Mouse (Mus musculus): ENCODE data around the gene Slc22a20. TPM values are rescaled to one million over a fixed set of nuclear protein-coding genes. Genes with fewer than 3 reads are reported as not detected.

The Slc22a20 gene
- polyA plus RNA-seq, 1 experiment from 2014 or later = not detected

- H3K27ac ChIP-seq (replicated peaks) = peak overlapping the region; percentile 58
Observed at GRCm38 (mm10) chr19:5988815-5989452, 3.0 kb upstream of the Slc22a20 start.

GRCm38 (mm10) chr19:5988027-5988814, 2.3 kb upstream of the Slc22a20 start:
- ATAC-seq (ENCODE audit: low FRiP score) = no peak

More at GRCm38 (mm10) chr19:5988815-5989452, 3.0 kb upstream of the Slc22a20 start:
- H3K9me3 ChIP-seq (replicated peaks) = no peaks in the 10 kb centered on the region
- H3K4me1 ChIP-seq = peaks cover 16% of the 10 kb centered on the region
- peak; percentile 76; the same call in 1 of the 2 replicates for ATAC-seq (ENCODE audit: low FRiP score)
- H3K27me3 ChIP-seq (replicated peaks) = no peaks in the 10 kb centered on the region
- H3K4me2 ChIP-seq = peak overlapping the region; percentile 44
- H3K36me3 ChIP-seq = no peaks in the 10 kb centered on the region
- no peak overlapping the region for H3K4me3 ChIP-seq (replicated peaks)
- 10% methylated on average over 10 of the region's 13 CpGs for WGBS
- H3K9ac ChIP-seq (replicated peaks) = peak overlapping the region; percentile 34; the same call in 1 of the 2 replicates

DNA sequence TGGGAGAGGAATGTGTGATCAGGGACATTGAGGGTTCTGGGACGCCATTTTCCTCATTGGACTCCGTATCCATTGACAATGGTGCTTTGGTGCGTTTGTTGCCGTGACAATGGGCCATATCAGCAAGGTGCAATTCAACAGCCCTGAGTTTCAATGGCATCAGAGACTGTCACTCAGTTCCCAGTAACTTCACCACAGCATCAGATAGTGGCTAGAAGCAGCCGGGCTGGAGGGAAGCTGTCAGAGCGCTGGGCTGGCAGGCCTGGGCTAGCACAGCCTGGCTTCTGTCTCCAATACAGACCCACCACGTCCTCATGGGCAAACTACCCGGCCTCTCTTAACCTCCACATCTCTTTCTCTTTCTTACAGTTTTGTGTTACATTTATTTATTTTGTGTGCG, 5.5 kb downstream of the Slc22a20 start:
- no peak for ATAC-seq (ENCODE audit: low FRiP score)

More at GRCm38 (mm10) chr19:5988027-5988814, 2.3 kb upstream of the Slc22a20 start:
- WGBS = 74% methylated on average over 5 of the region's 5 CpGs
- H3K36me3 ChIP-seq = no peaks in the 10 kb centered on the region
- no peak overlapping the region for H3K27ac ChIP-seq (replicated peaks)
- no peaks in the 10 kb centered on the region for H3K9me3 ChIP-seq (replicated peaks)
- H3K27me3 ChIP-seq (replicated peaks) = no peaks in the 10 kb centered on the region
- H3K4me1 ChIP-seq = peaks cover 16% of the 10 kb centered on the region
- H3K4me2 ChIP-seq = 0 out of 2 replicates have a peak overlapping the region, but pooled peaks have one; percentile 44
- H3K4me3 ChIP-seq (replicated peaks) = no peak overlapping the region
- H3K9ac ChIP-seq (replicated peaks) = no peak overlapping the region

DNA sequence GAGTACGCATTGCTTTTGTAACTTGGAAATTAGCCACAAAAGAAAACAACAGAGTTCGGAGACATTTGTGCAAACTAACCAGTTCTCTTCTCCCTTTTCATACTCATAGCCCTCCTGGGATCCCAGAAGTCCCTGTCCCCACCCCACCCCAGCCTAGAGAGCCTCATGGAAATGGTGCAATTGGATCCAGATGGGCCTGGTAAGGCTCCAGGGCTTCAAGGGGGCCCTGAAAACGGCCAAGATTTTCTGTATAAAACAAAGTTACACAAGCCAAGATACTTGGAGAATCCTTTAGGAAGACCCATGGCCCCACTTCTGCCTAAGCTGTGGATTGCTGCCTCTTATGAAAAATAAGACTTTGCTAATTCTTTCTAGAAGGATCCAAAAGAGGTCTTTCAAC, 8.2 kb downstream of the Slc22a20 start:
- ATAC-seq (ENCODE audit: low FRiP score) = no peak
- no peak overlapping the region for H3K4me2 ChIP-seq
- H3K27me3 ChIP-seq (replicated peaks) = 0 out of 2 replicates have a peak, but pooled peaks cover 5% of the 10 kb centered on the region
- H3K9ac ChIP-seq (replicated peaks) = no peak overlapping the region
- H3K4me3 ChIP-seq (replicated peaks) = no peak overlapping the region
- no peak overlapping the region for H3K27ac ChIP-seq (replicated peaks)
- H3K4me1 ChIP-seq = no peaks in the 10 kb centered on the region
- no peaks in the 10 kb centered on the region for H3K9me3 ChIP-seq (replicated peaks)
- no peaks in the 10 kb centered on the region for H3K36me3 ChIP-seq
- 77% methylated on average over 3 of the region's 3 CpGs for WGBS

More for the DNA sequence above, 5.5 kb downstream of the Slc22a20 start:
- Histone ChIP-seq H3K4me3 (replicated peaks) (no peak overlapping the region), H3K4me1 (no peaks in the 10 kb centered on the region), H3K36me3 (no peaks in the 10 kb centered on the region), H3K27ac (replicated peaks) (no peak overlapping the region), H3K27me3 (replicated peaks) (0 out of 2 replicates have a peak, but pooled peaks cover 5% of the 10 kb centered on the region), H3K9ac (replicated peaks) (no peak overlapping the region), H3K4me2 (no peak overlapping the region), H3K9me3 (replicated peaks) (no peaks in the 10 kb centered on the region)
- 74% methylated on average over 9 of the region's 9 CpGs for WGBS

- peak; percentile 11; the same call in 1 of the 2 replicates for ATAC-seq (ENCODE audit: low FRiP score)
- no peak overlapping the region for H3K27ac ChIP-seq (replicated peaks)
- H3K9me3 ChIP-seq (replicated peaks) = no peaks in the 10 kb centered on the region
- WGBS = 74% methylated on average over 4 of the region's 4 CpGs
- H3K27me3 ChIP-seq (replicated peaks) = 0 out of 2 replicates have a peak, but pooled peaks cover 7% of the 10 kb centered on the region
- H3K9ac ChIP-seq (replicated peaks) = no peak overlapping the region
- H3K4me3 ChIP-seq (replicated peaks) = no peak overlapping the region
- H3K4me1 ChIP-seq = no peaks in the 10 kb centered on the region
- H3K36me3 ChIP-seq = no peaks in the 10 kb centered on the region
- H3K4me2 ChIP-seq = no peak overlapping the region
Observed at GRCm38 (mm10) chr19:5975676-5976075, 10.3 kb downstream of the Slc22a20 start.

- 0 out of 2 replicates have a peak, but pooled peaks cover 2% of the 10 kb centered on the region for H3K27me3 ChIP-seq (replicated peaks)
- no peaks in the 10 kb centered on the region for H3K36me3 ChIP-seq
- H3K4me3 ChIP-seq (replicated peaks) = no peak overlapping the region
- no peak overlapping the region for H3K4me2 ChIP-seq
- H3K9ac ChIP-seq (replicated peaks) = no peak overlapping the region
- no peaks in the 10 kb centered on the region for H3K9me3 ChIP-seq (replicated peaks)
- H3K27ac ChIP-seq (replicated peaks) = no peak overlapping the region; the same call in 1 of the 2 replicates
- H3K4me1 ChIP-seq = no peaks in the 10 kb centered on the region
- no peak for ATAC-seq (ENCODE audit: low FRiP score)
- WGBS = 81% methylated on average over 4 of the region's 4 CpGs
Observed at GRCm38 (mm10) chr19:5975112-5975511, 10.8 kb downstream of the Slc22a20 start.

DNA sequence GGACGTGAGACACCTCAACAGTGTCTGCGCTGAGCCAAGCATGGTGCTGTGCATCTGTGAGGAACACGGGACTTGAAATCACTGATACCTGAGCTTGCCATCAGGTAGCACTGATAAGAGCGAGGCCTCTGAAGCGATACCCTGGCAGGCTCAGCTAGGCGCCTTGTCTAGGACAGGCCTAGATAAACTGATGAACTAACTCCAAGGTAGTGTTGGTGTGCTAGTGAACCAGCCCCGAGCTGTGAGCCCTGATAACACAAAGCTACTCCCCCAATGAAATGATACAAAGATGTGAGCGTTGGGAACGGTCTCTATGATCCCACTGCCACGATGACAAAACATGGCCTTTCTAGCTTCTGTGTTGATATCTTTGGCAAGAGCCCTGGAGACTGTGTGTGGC, 18.3 kb downstream of the Slc22a20 start:
- 90% methylated on average over 10 of the region's 10 CpGs for WGBS
- no peak for ATAC-seq (ENCODE audit: low FRiP score)
- Histone ChIP-seq H3K27me3 (replicated peaks) (0 out of 2 replicates have a peak, but pooled peaks cover 2% of the 10 kb centered on the region), H3K27ac (replicated peaks) (no peak overlapping the region), H3K36me3 (no peaks in the 10 kb centered on the region), H3K4me2 (no peak overlapping the region), H3K9ac (replicated peaks) (no peak overlapping the region), H3K4me1 (peaks cover 19% of the 10 kb centered on the region), H3K9me3 (replicated peaks) (no peaks in the 10 kb centered on the region), H3K4me3 (replicated peaks) (no peak overlapping the region)

- 85% methylated on average over 6 of the region's 6 CpGs for WGBS
- H3K4me3 ChIP-seq (replicated peaks) = no peak overlapping the region
- H3K4me1 ChIP-seq = peaks cover 24% of the 10 kb centered on the region
- ATAC-seq (ENCODE audit: low FRiP score) = no peak
- no peak overlapping the region for H3K27ac ChIP-seq (replicated peaks)
- H3K9ac ChIP-seq (replicated peaks) = no peak overlapping the region
- no peaks in the 10 kb centered on the region for H3K27me3 ChIP-seq (replicated peaks)
- H3K36me3 ChIP-seq = no peaks in the 10 kb centered on the region
- no peaks in the 10 kb centered on the region for H3K9me3 ChIP-seq (replicated peaks)
- H3K4me2 ChIP-seq = no peak overlapping the region
Observed at GRCm38 (mm10) chr19:5966786-5967185, 19.2 kb downstream of the Slc22a20 start.

DNA sequence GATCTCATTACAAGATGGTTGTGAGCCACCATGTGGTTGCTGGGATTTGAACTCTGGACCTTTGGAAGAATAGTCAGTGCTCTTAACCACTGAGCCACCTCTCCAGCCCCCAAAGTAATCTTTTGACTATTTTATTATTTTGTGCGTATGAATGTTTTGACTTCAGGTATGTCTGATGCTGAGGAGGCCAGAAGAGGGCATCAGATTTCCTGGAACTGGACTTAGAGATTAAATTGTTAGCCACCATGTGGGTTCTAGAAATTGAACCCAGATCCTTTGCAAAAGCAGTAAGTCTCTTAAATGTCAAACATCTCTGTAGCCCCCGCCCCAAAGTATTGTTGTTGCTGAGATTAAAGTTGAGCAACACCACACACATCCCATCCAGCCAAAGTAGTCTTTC, 20.0 kb downstream of the Slc22a20 start:
- Histone ChIP-seq H3K36me3 (no peaks in the 10 kb centered on the region), H3K27me3 (replicated peaks) (no peaks in the 10 kb centered on the region), H3K4me2 (no peak overlapping the region), H3K9ac (replicated peaks) (no peak overlapping the region), H3K27ac (replicated peaks) (no peak overlapping the region), H3K4me1 (peaks cover 24% of the 10 kb centered on the region), H3K4me3 (replicated peaks) (no peak overlapping the region), H3K9me3 (replicated peaks) (no peaks in the 10 kb centered on the region)
- no peak for ATAC-seq (ENCODE audit: low FRiP score)
- 94% methylated on average over 2 of the region's 2 CpGs for WGBS

DNA sequence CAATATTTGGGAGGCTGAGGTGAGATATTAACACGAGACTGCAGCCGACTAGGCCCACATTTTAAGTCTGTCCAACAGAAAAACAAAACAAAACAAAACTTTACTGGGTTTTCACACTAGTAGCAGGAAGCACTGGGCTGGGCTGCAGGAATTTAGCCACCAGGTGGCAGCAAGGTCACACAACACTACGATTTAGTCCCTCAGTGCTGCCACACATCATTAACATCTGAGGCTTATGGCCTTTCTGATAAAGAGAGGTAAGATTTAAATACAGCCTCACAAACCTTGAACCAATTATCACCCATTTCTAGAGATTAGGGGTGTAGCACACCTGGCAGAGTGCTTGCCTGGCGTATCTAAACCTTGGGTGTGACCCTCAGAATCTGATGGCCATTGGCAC, 20.7 kb downstream of the Slc22a20 start:
- Histone ChIP-seq H3K4me2 (no peak overlapping the region), H3K9ac (replicated peaks) (no peak overlapping the region), H3K36me3 (no peaks in the 10 kb centered on the region), H3K4me1 (peaks cover 24% of the 10 kb centered on the region), H3K9me3 (replicated peaks) (no peaks in the 10 kb centered on the region), H3K27ac (replicated peaks) (no peak overlapping the region), H3K27me3 (replicated peaks) (no peaks in the 10 kb centered on the region), H3K4me3 (replicated peaks) (no peak overlapping the region)
- no peak for ATAC-seq (ENCODE audit: low FRiP score)
- WGBS = 8% methylated on average over 4 of the region's 4 CpGs

DNA sequence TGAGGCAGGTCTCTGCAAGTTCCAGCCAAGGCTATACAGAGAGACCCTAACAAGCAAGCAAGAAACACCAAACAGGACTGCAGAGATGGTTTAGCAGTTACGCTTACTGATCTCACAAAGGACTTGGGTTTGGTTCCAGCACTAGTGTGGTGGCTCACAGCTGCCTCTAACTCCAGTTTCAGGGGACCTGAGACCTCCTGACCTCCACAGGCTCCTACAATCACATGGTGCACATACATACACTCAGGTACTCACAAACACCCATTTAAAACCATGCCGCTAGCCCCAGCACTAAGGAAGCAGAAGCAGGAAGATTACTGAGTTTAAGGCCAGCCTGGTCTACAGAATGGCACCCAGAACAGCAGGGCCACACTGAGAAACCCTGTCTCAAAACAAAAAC, 21.1 kb downstream of the Slc22a20 start:
- Histone ChIP-seq H3K9me3 (replicated peaks) (no peaks in the 10 kb centered on the region), H3K9ac (replicated peaks) (peak overlapping the region; percentile 74; the same call in 1 of the 2 replicates), H3K4me2 (peak overlapping the region; percentile 98), H3K4me1 (peaks cover 24% of the 10 kb centered on the region), H3K36me3 (no peaks in the 10 kb centered on the region), H3K27ac (replicated peaks) (0 out of 2 replicates have a peak overlapping the region, but pooled peaks have one; percentile 69), H3K4me3 (replicated peaks) (peak overlapping the region; percentile 75), H3K27me3 (replicated peaks) (no peaks in the 10 kb centered on the region)
- no peak for ATAC-seq (ENCODE audit: low FRiP score)
- WGBS = 85% methylated on average over 2 of the region's 2 CpGs
